Mouse (Mus musculus) adrenal gland, adult (tissue): ENCODE measurements around the gene Opcml.

Experiments used
- DNase-seq, 2 experiments: peaks; one replicate each; pipeline ENCODE4 v3.0.0; 2022 to 2023; ENCODE audit warnings: low spot score in 1 of 2; ENCODE audit not compliant: inconsistent age in 2 of 2

Gene Opcml

GRCm38 (mm10) chr9:27830519-27830918 is 39.9 kb downstream of the Opcml start:
- DNase-seq: no peak

GRCm38 (mm10) chr9:27842806-27843205 is 52.2 kb downstream of the Opcml start:
- peak; percentile 38 to 70 for DNase-seq

GRCm38 (mm10) chr9:27871624-27872023 is 81.0 kb downstream of the Opcml start:
- DNase-seq: no peak

GRCm38 (mm10) chr9:27889636-27890035 is 99.1 kb downstream of the Opcml start:
- no peak for DNase-seq

- DNase-seq: peak in 1 of 2 experiments; percentile 55
These were observed 126.7 kb downstream of the Opcml start for GRCm38 (mm10) chr9:27917250-27917649.

GRCm38 (mm10) chr9:27923495-27923894 is 132.9 kb downstream of the Opcml start:
- DNase-seq: no peak

GRCm38 (mm10) chr9:27923945-27924825 is 133.6 kb downstream of the Opcml start:
- no peak for DNase-seq

GRCm38 (mm10) chr9:27925650-27926049 is 135.1 kb downstream of the Opcml start:
- no peak for DNase-seq

GRCm38 (mm10) chr9:27937253-27937652 is 146.7 kb downstream of the Opcml start:
- no peak for DNase-seq

- DNase-seq: no peak
These were observed 147.1 kb downstream of the Opcml start for GRCm38 (mm10) chr9:27937660-27938059.

- DNase-seq: no peak
These were observed 154.9 kb downstream of the Opcml start for GRCm38 (mm10) chr9:27945323-27946010.

- no peak for DNase-seq
These were observed 160.5 kb downstream of the Opcml start for GRCm38 (mm10) chr9:27951110-27951509.

GRCm38 (mm10) chr9:27961682-27962081 is 171.1 kb downstream of the Opcml start:
- no peak for DNase-seq

GRCm38 (mm10) chr9:27963385-27963784 is 172.8 kb downstream of the Opcml start:
- DNase-seq: no peak

GRCm38 (mm10) chr9:27964902-27965550 is 174.5 kb downstream of the Opcml start:
- DNase-seq: no peak

GRCm38 (mm10) chr9:27968266-27968665 is 177.7 kb downstream of the Opcml start:
- no peak for DNase-seq

GRCm38 (mm10) chr9:27972293-27972692 is 181.7 kb downstream of the Opcml start:
- DNase-seq: no peak

- DNase-seq: no peak
These were observed 192.0 kb downstream of the Opcml start for GRCm38 (mm10) chr9:27982576-27982975.

- no peak for DNase-seq
These were observed 196.3 kb downstream of the Opcml start for GRCm38 (mm10) chr9:27986604-27987588.

- no peak for DNase-seq
These were observed 201.0 kb downstream of the Opcml start for GRCm38 (mm10) chr9:27991611-27992010.
